Mouse (Mus musculus): ENCODE measurements around the gene Zbtb44. TPM values are rescaled to one million over a fixed set of nuclear protein-coding genes. Genes with fewer than 3 reads are reported as not detected.

Gene Zbtb44
- total RNA-seq (2023), result 10 to 100 TPM; 60.0 to 66.8 TPM

GRCm38 (mm10) chr9:31030532-31031413 lies at the start of gene Zbtb44:
TSS of gene Zbtb44 (plus strand) at chr9:31030644.

Other genes with a start within 250 kb of the Zbtb44 start
- not detected for gene Adamts15, start 108.2 kb upstream of the Zbtb44 start, total RNA-seq (2023)
- gene Adamts8, start 88.1 kb upstream of the Zbtb44 start, total RNA-seq (2023), result not detected
- gene St14, start 101.2 kb downstream of the Zbtb44 start, total RNA-seq (2023), result 1 to 10 TPM in 1 of 2 experiments, under 1 TPM in 1; 0.56 to 1.1 TPM
- gene Aplp2, start 181.2 kb downstream of the Zbtb44 start, total RNA-seq (2023), result 10 to 100 TPM; 58.4 to 61.2 TPM
- 10 to 100 TPM; 25.7 to 28.0 TPM for gene Prdm10, start 249.9 kb downstream of the Zbtb44 start, total RNA-seq (2023)